Mouse (Mus musculus): ENCODE data around the gene Armt1. TPM values are rescaled to one million over a fixed set of nuclear protein-coding genes. Genes with fewer than 3 reads are reported as not detected.

Gene Armt1
- polyA plus RNA-seq, 1 experiment = 4.5 TPM

GRCm38 (mm10) chr10:4435416-4435815, 3.1 kb downstream of the Armt1 start:
- TF ChIP-seq POLR2A (IDR thresholded peaks at IDR 0.05; ENCODE audit: low read depth, low read length) (no peak), CTCF (IDR thresholded peaks at IDR 0.05; ENCODE audit: extremely low read depth, insufficient read length, insufficient replicate concordance, low read depth, low read length) (no peak)
- 87% methylated on average over 3 of the region's 3 CpGs for WGBS
- H3K36me3 ChIP-seq (ENCODE audit: control insufficient read depth, insufficient read depth, low read length) = peaks cover 22% of the 10 kb centered on the region

GRCm38 (mm10) chr10:4456409-4456808, 24.1 kb downstream of the Armt1 start:
- 69% methylated on average over 4 of the region's 4 CpGs for WGBS
- Histone ChIP-seq H3K36me3 (ENCODE audit: control insufficient read depth, insufficient read depth, low read length) (peaks cover 23% of the 10 kb centered on the region), H3K27me3 (ENCODE audit: control insufficient read depth, insufficient read depth, low read length) (no peaks in the 10 kb centered on the region), H3K27ac (ENCODE audit: insufficient read depth, low read depth, low read length) (no peak overlapping the region), H3K4me1 (ENCODE audit: control insufficient read depth, insufficient read depth, insufficient read length, low read length) (no peaks in the 10 kb centered on the region), H3K4me3 (ENCODE audit: low read depth, low read length) (no peak overlapping the region)
- TF ChIP-seq CTCF (IDR thresholded peaks at IDR 0.05; ENCODE audit: extremely low read depth, insufficient read length, insufficient replicate concordance, low read depth, low read length) = no peak
- no peak for TF ChIP-seq POLR2A (IDR thresholded peaks at IDR 0.05; ENCODE audit: low read depth, low read length)

More at GRCm38 (mm10) chr10:4435416-4435815, 3.1 kb downstream of the Armt1 start:
- no peak overlapping the region for H3K27ac ChIP-seq (ENCODE audit: insufficient read depth, low read depth, low read length)
- 0 out of 2 replicates have a peak, but pooled peaks cover 1% of the 10 kb centered on the region for H3K4me1 ChIP-seq (ENCODE audit: control insufficient read depth, insufficient read depth, insufficient read length, low read length)
- no peak overlapping the region for H3K4me3 ChIP-seq (ENCODE audit: low read depth, low read length)
- H3K27me3 ChIP-seq (ENCODE audit: control insufficient read depth, insufficient read depth, low read length) = no peaks in the 10 kb centered on the region

- no peaks in the 10 kb centered on the region for H3K27me3 ChIP-seq (ENCODE audit: control insufficient read depth, insufficient read depth, low read length)
- H3K27ac ChIP-seq (ENCODE audit: insufficient read depth, low read depth, low read length) = no peak overlapping the region
- WGBS = 90% methylated on average over 2 of the region's 2 CpGs
- no peak overlapping the region for H3K4me3 ChIP-seq (ENCODE audit: low read depth, low read length)
- no peaks in the 10 kb centered on the region for H3K4me1 ChIP-seq (ENCODE audit: control insufficient read depth, insufficient read depth, insufficient read length, low read length)
- TF ChIP-seq POLR2A (IDR thresholded peaks at IDR 0.05; ENCODE audit: low read depth, low read length) (no peak), CTCF (IDR thresholded peaks at IDR 0.05; ENCODE audit: extremely low read depth, insufficient read length, insufficient replicate concordance, low read depth, low read length) (no peak)
- peaks cover 3% of the 10 kb centered on the region for H3K36me3 ChIP-seq (ENCODE audit: control insufficient read depth, insufficient read depth, low read length)
Observed at GRCm38 (mm10) chr10:4460201-4460600, 27.9 kb downstream of the Armt1 start.

- no peak for TF ChIP-seq CTCF (IDR thresholded peaks at IDR 0.05; ENCODE audit: extremely low read depth, insufficient read length, insufficient replicate concordance, low read depth, low read length)
- TF ChIP-seq POLR2A (IDR thresholded peaks at IDR 0.05; ENCODE audit: low read depth, low read length) = no peak
- peaks cover 2% of the 10 kb centered on the region; the same call in 1 of the 2 replicates for H3K4me1 ChIP-seq (ENCODE audit: control insufficient read depth, insufficient read depth, insufficient read length, low read length)
Observed at GRCm38 (mm10) chr10:4465799-4466198, 33.5 kb downstream of the Armt1 start.

GRCm38 (mm10) chr10:4469406-4469805, 37.1 kb downstream of the Armt1 start:
- no peaks in the 10 kb centered on the region for H3K27me3 ChIP-seq (ENCODE audit: control insufficient read depth, insufficient read depth, low read length)
- H3K36me3 ChIP-seq (ENCODE audit: control insufficient read depth, insufficient read depth, low read length) = no peaks in the 10 kb centered on the region
- WGBS = 47% methylated on average over 3 of the region's 3 CpGs
- TF ChIP-seq CTCF (IDR thresholded peaks at IDR 0.05; ENCODE audit: extremely low read depth, insufficient read length, insufficient replicate concordance, low read depth, low read length) = no peak
- TF ChIP-seq POLR2A (IDR thresholded peaks at IDR 0.05; ENCODE audit: low read depth, low read length) = no peak
- H3K27ac ChIP-seq (ENCODE audit: insufficient read depth, low read depth, low read length) = no peak overlapping the region
- H3K4me1 ChIP-seq (ENCODE audit: control insufficient read depth, insufficient read depth, insufficient read length, low read length) = peaks cover 2% of the 10 kb centered on the region; the same call in 1 of the 2 replicates
- no peak overlapping the region for H3K4me3 ChIP-seq (ENCODE audit: low read depth, low read length)

More at GRCm38 (mm10) chr10:4465799-4466198, 33.5 kb downstream of the Armt1 start:
- H3K27ac ChIP-seq (ENCODE audit: insufficient read depth, low read depth, low read length) = no peak overlapping the region
- 67% methylated on average over 7 of the region's 7 CpGs for WGBS
- H3K4me3 ChIP-seq (ENCODE audit: low read depth, low read length) = no peak overlapping the region
- H3K27me3 ChIP-seq (ENCODE audit: control insufficient read depth, insufficient read depth, low read length) = no peaks in the 10 kb centered on the region
- no peaks in the 10 kb centered on the region for H3K36me3 ChIP-seq (ENCODE audit: control insufficient read depth, insufficient read depth, low read length)

- Histone ChIP-seq H3K4me1 (ENCODE audit: control insufficient read depth, insufficient read depth, insufficient read length, low read length) (peaks cover 7% of the 10 kb centered on the region; the same call in 1 of the 2 replicates), H3K27me3 (ENCODE audit: control insufficient read depth, insufficient read depth, low read length) (no peaks in the 10 kb centered on the region), H3K36me3 (ENCODE audit: control insufficient read depth, insufficient read depth, low read length) (no peaks in the 10 kb centered on the region), H3K4me3 (ENCODE audit: low read depth, low read length) (no peak overlapping the region), H3K27ac (ENCODE audit: insufficient read depth, low read depth, low read length) (no peak overlapping the region)
- no peak for TF ChIP-seq CTCF (IDR thresholded peaks at IDR 0.05; ENCODE audit: extremely low read depth, insufficient read length, insufficient replicate concordance, low read depth, low read length)
- TF ChIP-seq POLR2A (IDR thresholded peaks at IDR 0.05; ENCODE audit: low read depth, low read length) = no peak
- 80% methylated on average over 11 of the region's 11 CpGs for WGBS
Observed at GRCm38 (mm10) chr10:4473591-4473993, 41.3 kb downstream of the Armt1 start.

- Histone ChIP-seq H3K4me1 (ENCODE audit: control insufficient read depth, insufficient read depth, insufficient read length, low read length) (peaks cover 4% of the 10 kb centered on the region; the same call in 1 of the 2 replicates), H3K36me3 (ENCODE audit: control insufficient read depth, insufficient read depth, low read length) (no peaks in the 10 kb centered on the region), H3K27me3 (ENCODE audit: control insufficient read depth, insufficient read depth, low read length) (no peaks in the 10 kb centered on the region), H3K27ac (ENCODE audit: insufficient read depth, low read depth, low read length) (no peak overlapping the region), H3K4me3 (ENCODE audit: low read depth, low read length) (no peak overlapping the region)
- 84% methylated on average over 3 of the region's 3 CpGs for WGBS
- TF ChIP-seq CTCF (IDR thresholded peaks at IDR 0.05; ENCODE audit: extremely low read depth, insufficient read length, insufficient replicate concordance, low read depth, low read length) (no peak), POLR2A (IDR thresholded peaks at IDR 0.05; ENCODE audit: low read depth, low read length) (no peak)
Observed at GRCm38 (mm10) chr10:4475431-4475830, 43.2 kb downstream of the Armt1 start.

Data from small intestine, adult 2 months (tissue).